Mouse (Mus musculus): ENCODE measurements around the gene Cyp2w1. TPM values are rescaled to one million over a fixed set of nuclear protein-coding genes. Genes with fewer than 3 reads are reported as not detected.
A peak's percentile ranks its signal among the peaks of the same experiment; 100 is the strongest.

Cyp2w1 gene
- polyA plus RNA-seq, 1 experiment from 2014 or later = not detected

DNA sequence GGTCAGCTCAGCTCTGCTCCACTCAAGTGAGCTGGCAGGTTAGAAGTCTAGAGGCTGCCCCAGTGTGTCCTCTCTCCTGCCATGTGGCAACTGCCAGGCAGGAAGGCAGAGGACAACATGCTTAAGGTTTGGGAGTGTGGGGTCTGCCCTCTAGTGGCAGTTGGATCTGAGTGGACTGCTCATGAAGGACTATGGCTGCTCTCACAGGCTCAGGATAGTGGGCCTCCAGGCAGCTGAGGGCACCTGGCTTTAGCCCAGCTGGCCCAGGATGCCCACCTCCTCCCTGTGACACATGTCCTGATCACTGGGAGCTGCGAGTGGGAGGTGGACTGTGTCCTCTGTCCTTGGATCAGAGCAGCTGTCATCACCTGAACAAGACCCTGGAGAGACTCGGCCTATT lies 6.2 kb downstream of the Cyp2w1 start:
- no peak overlapping the region for H3K27ac ChIP-seq
- DNase-seq (ENCODE audit: low spot score) = no peak
- peaks cover 21% of the 10 kb centered on the region for H3K4me1 ChIP-seq
- 74% methylated on average over 2 of the region's 2 CpGs for WGBS
- no peaks in the 10 kb centered on the region for H3K9me3 ChIP-seq (replicated peaks)
- peaks cover 20% of the 10 kb centered on the region; the same call in 1 of the 2 replicates for H3K36me3 ChIP-seq
- no peak overlapping the region for H3K4me3 ChIP-seq
- 0 out of 2 replicates have a peak, but pooled peaks cover 4% of the 10 kb centered on the region for H3K27me3 ChIP-seq (ENCODE audit: low read depth, poor library complexity, severe bottlenecking)

DNA sequence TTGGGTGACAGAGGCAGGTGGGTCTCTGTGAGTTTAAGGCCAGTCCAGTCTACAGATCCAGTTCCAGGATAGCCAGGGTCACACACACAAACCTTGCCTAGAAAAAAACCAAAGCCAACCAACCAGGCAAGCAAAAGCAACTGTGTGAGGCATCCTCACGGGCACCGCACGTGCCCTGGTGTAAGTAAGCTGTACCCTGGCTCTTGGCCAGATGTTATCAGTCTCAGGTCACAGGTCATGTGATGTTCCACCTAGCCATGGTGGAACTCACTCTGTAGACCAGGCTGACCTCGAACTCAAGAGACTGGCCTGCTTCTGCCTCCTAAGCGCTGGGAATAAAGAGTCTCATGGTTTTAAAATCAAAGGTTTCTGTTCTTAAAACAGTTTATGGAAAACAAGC lies 6.8 kb downstream of the Cyp2w1 start:
- Histone ChIP-seq H3K4me1 (peaks cover 22% of the 10 kb centered on the region), H3K27ac (no peak overlapping the region), H3K9me3 (replicated peaks) (no peaks in the 10 kb centered on the region), H3K4me3 (no peak overlapping the region), H3K27me3 (ENCODE audit: low read depth, poor library complexity, severe bottlenecking) (0 out of 2 replicates have a peak, but pooled peaks cover 4% of the 10 kb centered on the region), H3K36me3 (peaks cover 22% of the 10 kb centered on the region; the same call in 1 of the 2 replicates)
- no peak for DNase-seq (ENCODE audit: low spot score)
- WGBS = 93% methylated on average over 5 of the region's 5 CpGs

DNA sequence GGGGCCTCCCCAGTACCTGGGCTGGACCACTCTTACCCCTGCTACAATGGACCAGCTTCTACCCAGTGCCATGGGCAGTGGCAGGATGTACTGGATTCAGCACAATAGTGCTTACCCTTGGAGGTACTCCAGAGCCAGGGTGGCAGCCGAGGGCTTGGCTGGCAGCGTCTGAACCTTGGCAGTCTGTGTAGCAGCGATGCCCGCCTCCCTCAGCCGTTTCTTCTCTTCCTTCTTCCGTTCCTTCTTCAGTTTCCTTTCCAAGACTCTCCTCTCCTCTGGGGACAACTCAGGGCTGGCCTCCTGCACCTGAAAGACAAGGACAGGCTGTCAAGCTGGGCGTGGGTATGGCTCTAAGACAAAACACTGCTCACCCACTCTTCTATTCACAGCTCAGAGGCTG lies 11.4 kb downstream of the Cyp2w1 start:
- Histone ChIP-seq H3K27ac (no peak overlapping the region), H3K4me1 (peaks cover 33% of the 10 kb centered on the region), H3K9me3 (replicated peaks) (no peaks in the 10 kb centered on the region), H3K27me3 (ENCODE audit: low read depth, poor library complexity, severe bottlenecking) (no peaks in the 10 kb centered on the region), H3K4me3 (no peak overlapping the region), H3K36me3 (peaks cover 22% of the 10 kb centered on the region; the same call in 1 of the 2 replicates)
- WGBS = 72% methylated on average over 7 of the region's 7 CpGs
- DNase-seq (ENCODE audit: low spot score) = no peak

DNA sequence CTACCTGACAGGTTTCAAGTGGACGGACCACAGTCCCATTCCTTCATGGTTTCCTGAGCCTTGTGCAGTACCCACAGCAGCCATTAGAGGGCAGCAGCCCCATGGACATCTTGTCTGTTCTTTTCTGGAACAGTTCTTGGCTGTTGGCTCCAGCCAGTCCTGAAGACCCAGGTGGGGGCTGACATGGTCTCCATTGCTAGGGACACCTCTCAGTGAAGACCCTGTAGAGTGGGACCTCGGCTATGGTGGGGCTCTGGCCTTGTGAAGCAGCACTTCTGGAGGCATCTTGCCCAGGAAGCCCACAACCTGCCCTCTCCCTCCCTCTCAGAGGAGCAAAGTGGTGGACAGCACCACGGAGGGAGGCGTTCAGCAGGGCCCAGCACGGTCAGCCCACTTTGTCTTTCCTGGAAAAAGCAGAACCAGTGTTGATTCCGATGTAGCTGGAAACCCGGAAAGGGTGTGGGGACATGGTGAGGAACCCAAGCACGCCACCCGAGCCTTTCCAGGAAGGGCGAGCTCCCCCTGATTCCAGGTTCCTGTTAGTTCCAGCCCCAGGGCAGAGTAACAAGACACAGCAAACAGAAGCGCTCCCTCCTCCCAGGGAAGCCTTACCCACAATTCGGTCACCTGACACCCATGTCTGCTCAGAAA lies 12.0 kb downstream of the Cyp2w1 start:
- peak overlapping the region; percentile 72 for H3K27ac ChIP-seq
- no peaks in the 10 kb centered on the region for H3K9me3 ChIP-seq (replicated peaks)
- H3K4me3 ChIP-seq = peak overlapping the region; percentile 2; the same call in 1 of the 2 replicates
- H3K27me3 ChIP-seq (ENCODE audit: low read depth, poor library complexity, severe bottlenecking) = no peaks in the 10 kb centered on the region
- DNase-seq (ENCODE audit: low spot score) = peak; percentile 92
- 36% methylated on average over 12 of the region's 12 CpGs for WGBS
- H3K4me1 ChIP-seq = peaks cover 33% of the 10 kb centered on the region
- H3K36me3 ChIP-seq = peaks cover 22% of the 10 kb centered on the region; the same call in 1 of the 2 replicates

DNA sequence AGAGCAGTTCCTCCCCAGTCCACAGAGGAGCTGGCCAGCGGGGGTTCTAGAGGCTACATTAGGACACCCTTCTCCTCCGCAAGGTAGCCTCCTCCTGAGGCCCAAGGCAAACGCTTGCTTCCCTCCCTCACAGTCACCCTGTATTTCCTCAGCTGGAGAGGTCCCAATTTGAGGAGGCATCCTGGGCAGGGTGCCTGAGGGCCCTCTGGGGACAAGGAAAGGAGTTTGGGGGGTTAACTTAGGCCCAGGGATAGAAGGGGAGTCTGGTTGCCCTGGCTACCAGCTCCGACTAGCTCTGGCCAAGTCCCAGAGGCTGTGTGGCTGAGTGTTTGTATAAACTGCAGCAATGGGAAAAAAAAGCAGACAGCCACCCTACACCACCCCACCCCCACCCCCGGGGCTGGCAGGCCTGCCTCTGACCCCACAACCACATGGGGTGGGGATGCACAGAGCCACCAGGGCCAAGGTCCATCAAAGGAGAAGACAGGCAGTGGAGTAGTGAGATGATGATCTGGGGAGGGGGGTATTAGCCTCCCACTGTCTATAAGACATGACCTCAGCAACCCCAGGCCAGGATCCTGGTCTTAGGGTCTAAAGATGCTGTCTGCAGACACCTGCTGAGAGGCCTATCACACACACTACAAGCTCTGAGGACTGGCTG lies 12.6 kb downstream of the Cyp2w1 start:
- peak overlapping the region; percentile 2; the same call in 1 of the 2 replicates for H3K4me3 ChIP-seq
- peaks cover 19% of the 10 kb centered on the region; the same call in 1 of the 2 replicates for H3K36me3 ChIP-seq
- H3K27ac ChIP-seq = peak overlapping the region; percentile 72
- 36% methylated on average over 5 of the region's 5 CpGs for WGBS
- DNase-seq (ENCODE audit: low spot score) = no peak
- no peaks in the 10 kb centered on the region for H3K9me3 ChIP-seq (replicated peaks)
- H3K4me1 ChIP-seq = peaks cover 35% of the 10 kb centered on the region
- H3K27me3 ChIP-seq (ENCODE audit: low read depth, poor library complexity, severe bottlenecking) = no peaks in the 10 kb centered on the region

DNA sequence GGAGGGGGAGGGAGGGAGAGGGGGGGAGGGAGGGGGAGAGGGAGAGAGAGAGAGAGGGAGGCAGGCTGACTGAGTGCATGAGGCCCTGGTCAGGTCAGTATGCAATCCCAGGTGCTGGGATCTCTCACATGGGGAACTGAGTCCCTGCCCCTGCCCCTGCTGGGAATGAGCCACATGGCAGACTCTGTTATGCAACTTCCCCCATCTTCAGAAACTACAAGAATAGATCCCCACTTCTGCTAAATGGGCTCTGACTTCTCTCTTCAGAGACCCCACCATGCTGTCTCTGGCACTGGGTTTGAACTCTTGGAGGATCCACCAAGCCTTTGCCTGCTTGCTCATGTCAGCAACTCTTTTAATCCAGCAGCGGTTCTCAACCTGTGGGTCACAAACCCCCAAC lies 13.4 kb downstream of the Cyp2w1 start:
- no peaks in the 10 kb centered on the region for H3K9me3 ChIP-seq (replicated peaks)
- 89% methylated on average over 1 of the region's 1 CpGs for WGBS
- DNase-seq (ENCODE audit: low spot score) = no peak
- H3K4me3 ChIP-seq = no peak overlapping the region
- H3K27ac ChIP-seq = no peak overlapping the region
- peaks cover 42% of the 10 kb centered on the region for H3K4me1 ChIP-seq
- peaks cover 18% of the 10 kb centered on the region; the same call in 1 of the 2 replicates for H3K36me3 ChIP-seq
- no peaks in the 10 kb centered on the region for H3K27me3 ChIP-seq (ENCODE audit: low read depth, poor library complexity, severe bottlenecking)

DNA sequence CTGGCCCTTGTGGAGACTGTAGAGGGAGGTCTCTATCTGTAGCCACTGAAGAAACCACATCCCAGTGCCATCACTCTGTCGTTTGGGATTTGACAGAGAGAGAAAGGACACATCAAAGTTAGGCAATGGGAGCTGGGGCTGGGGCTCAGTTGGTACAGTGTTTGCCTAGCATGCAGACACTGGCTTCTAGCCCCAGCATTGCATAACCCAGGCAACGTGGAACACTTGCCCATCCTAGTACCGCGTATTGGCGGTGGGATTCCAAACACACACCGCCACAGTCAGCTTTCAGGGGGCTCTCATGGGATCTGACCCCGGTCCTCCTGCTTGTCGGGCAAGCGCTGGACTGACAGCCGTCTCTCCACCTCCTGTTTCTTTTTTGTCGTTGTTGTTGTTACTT lies 14.1 kb downstream of the Cyp2w1 start:
- no peaks in the 10 kb centered on the region for H3K9me3 ChIP-seq (replicated peaks)
- 0 out of 2 replicates have a peak overlapping the region, but pooled peaks have one; percentile 25 for H3K27ac ChIP-seq
- 84% methylated on average over 11 of the region's 11 CpGs for WGBS
- H3K4me3 ChIP-seq = no peak overlapping the region
- H3K4me1 ChIP-seq = peaks cover 44% of the 10 kb centered on the region
- H3K36me3 ChIP-seq = peaks cover 14% of the 10 kb centered on the region; the same call in 1 of the 2 replicates
- H3K27me3 ChIP-seq (ENCODE audit: low read depth, poor library complexity, severe bottlenecking) = no peaks in the 10 kb centered on the region
- no peak for DNase-seq (ENCODE audit: low spot score)

DNA sequence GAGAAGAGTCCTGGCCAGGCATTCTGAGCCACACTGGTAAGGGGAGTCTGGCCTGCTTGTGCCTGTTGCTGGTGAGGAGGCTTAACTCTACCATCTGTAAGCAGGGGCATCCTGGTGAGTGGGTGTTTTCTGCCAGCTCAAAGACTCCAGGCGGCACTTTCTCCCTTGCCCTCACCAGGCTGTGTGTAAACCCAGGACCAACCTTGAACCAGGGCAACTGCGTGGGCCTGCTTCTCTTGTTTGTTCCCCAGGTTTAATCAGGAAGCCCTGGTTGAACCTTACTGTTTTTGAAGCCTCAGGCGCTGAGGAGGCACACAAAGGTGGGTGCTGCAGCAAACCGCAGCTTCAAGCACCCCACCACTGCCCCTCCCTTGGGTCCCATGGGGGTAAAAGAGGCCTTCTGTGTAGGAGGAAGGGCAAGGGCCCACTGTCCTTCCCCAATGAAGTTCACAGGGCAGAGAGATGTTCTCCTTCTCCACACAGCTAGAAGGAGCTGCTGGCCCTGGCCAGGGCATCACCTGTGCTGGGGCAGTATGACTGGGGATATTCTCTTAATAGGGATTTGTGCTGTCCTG lies 15.6 kb downstream of the Cyp2w1 start:
- Histone ChIP-seq H3K9me3 (replicated peaks) (no peaks in the 10 kb centered on the region), H3K36me3 (peaks cover 7% of the 10 kb centered on the region; the same call in 1 of the 2 replicates), H3K4me1 (peaks cover 51% of the 10 kb centered on the region), H3K27ac (no peak overlapping the region), H3K4me3 (no peak overlapping the region), H3K27me3 (ENCODE audit: low read depth, poor library complexity, severe bottlenecking) (no peaks in the 10 kb centered on the region)
- DNase-seq (ENCODE audit: low spot score) = no peak
- 94% methylated on average over 4 of the region's 4 CpGs for WGBS

DNA sequence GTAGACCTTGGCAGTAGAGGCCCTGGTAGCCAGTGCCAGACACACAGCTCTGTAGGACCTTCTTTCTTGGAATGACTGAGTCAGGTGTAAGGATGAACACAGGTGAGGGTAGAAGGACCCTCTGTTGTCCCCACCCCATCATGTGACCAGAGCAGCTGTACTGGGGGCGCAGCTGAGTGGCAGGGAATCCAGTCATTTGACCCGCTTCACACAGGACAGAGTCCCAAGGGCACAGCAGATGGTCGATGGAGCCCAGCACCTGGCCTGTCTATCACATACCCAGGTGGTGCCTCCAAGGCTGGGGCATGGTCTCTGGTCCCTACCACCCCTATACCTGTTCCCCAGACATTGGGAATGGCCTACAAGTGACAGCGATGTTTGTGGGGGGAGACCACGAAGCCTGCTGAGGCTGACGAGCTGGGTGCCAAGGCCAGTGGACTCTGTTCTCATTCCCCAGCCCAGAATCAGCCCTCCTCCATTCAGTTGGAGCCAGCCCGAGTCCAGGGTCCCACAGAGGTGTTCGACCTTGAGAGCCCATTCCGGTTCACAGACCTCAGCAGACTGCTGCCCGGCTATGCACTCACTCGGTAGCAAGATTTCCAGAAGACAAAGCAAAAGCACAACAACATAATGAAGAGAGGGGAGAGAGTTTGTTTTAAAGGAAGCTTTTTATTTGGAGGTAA lies 16.4 kb downstream of the Cyp2w1 start:
- Histone ChIP-seq H3K4me1 (peaks cover 51% of the 10 kb centered on the region), H3K27me3 (ENCODE audit: low read depth, poor library complexity, severe bottlenecking) (no peaks in the 10 kb centered on the region)
- WGBS = 86% methylated on average over 11 of the region's 11 CpGs

DNA sequence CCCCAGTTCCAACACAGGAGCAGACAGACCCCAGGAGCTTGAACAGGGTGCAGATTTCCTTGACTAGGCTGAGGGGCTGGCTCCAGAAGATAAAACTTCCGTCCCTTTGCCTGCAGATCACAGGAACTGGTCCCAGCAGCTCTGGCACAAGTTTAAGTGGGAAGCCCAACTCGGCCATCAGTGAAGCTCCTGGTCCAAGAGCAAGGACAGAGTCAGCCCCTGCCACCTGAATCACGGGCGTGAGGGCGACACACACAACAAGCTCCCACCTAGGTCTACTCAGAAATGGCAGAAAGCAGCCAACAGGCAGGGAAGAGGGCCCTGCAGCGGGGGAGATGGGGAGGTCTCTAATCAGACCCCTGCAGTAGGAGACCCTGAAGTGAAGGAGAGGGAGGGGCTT lies 17.9 kb downstream of the Cyp2w1 start:
- Histone ChIP-seq H3K4me3 (no peak overlapping the region), H3K36me3 (no peaks in the 10 kb centered on the region), H3K27ac (peak overlapping the region; percentile 19; the same call in 1 of the 2 replicates), H3K4me1 (peaks cover 44% of the 10 kb centered on the region), H3K9me3 (replicated peaks) (no peaks in the 10 kb centered on the region), H3K27me3 (ENCODE audit: low read depth, poor library complexity, severe bottlenecking) (no peaks in the 10 kb centered on the region)
- 85% methylated on average over 6 of the region's 6 CpGs for WGBS
- no peak for DNase-seq (ENCODE audit: low spot score)

More for the DNA sequence above, 16.4 kb downstream of the Cyp2w1 start:
- Histone ChIP-seq H3K4me3 (no peak overlapping the region), H3K36me3 (peaks cover 1% of the 10 kb centered on the region; the same call in 1 of the 2 replicates), H3K27ac (no peak overlapping the region), H3K9me3 (replicated peaks) (no peaks in the 10 kb centered on the region)
- no peak for DNase-seq (ENCODE audit: low spot score)

DNA sequence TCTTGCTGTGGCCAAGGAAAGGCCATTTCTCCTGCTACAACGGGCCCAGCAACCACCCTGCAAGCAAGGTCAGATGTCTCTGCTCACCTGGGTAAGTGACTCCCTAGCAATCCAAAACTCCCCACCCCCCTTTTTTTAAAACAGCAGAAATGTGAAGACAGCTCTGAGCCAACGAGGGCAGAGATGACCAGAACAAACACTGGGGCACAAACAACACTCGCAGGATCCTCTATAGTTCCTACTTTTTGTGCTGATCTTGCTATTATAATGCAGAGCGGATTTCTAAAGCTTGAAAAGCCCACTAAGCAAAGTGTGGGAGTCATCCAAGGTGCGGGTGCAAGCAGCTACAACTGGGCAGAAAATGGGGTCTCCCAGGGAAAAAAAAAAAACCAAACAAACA lies 18.7 kb downstream of the Cyp2w1 start:
- H3K4me1 ChIP-seq = peaks cover 38% of the 10 kb centered on the region
- H3K4me3 ChIP-seq = peak overlapping the region; percentile 77
- H3K27ac ChIP-seq = peak overlapping the region; percentile 98
- H3K9me3 ChIP-seq (replicated peaks) = no peaks in the 10 kb centered on the region
- 68% methylated on average over 5 of the region's 5 CpGs for WGBS
- H3K27me3 ChIP-seq (ENCODE audit: low read depth, poor library complexity, severe bottlenecking) = no peaks in the 10 kb centered on the region
- no peaks in the 10 kb centered on the region for H3K36me3 ChIP-seq
- no peak for DNase-seq (ENCODE audit: low spot score)

DNA sequence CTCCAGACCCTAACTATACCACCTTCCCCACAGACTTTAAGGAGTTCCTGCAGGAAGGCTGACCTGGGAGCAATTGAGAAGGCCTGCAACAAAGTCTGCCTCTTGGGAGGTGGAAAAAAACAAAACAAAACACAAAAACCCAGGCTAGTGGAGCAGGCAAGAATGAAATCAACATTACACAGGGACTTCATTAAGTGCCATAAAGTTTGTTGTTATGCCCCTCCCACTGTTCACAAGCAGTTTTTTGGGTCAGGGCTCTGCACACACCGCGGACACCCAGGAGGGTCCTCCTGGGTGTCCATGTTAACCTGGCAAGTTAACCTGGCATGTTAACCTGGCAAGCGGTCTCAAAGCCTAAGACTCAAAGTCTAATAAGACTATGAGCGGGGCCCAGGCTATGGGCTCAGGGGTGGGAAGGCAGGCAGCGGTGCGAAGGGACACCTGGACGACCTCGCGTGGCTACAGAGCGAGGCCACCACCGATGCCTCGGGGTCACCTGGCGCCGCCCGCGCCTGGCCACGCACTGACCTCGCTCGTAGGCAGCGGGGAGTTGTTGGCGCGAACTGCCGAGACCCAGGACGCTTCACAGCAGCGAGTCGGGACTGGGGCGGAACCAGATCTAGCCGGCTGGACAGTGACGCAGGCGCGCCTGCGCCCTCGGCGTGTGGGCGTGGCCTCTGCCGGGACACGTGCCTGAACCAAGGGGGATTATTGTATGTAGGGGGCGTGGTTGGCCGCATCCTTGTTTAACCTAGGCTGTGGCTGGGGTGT lies 19.4 kb downstream of the Cyp2w1 start:
- Histone ChIP-seq H3K4me1 (peaks cover 34% of the 10 kb centered on the region), H3K27me3 (ENCODE audit: low read depth, poor library complexity, severe bottlenecking) (no peaks in the 10 kb centered on the region), H3K36me3 (no peaks in the 10 kb centered on the region), H3K4me3 (peak overlapping the region; percentile 77), H3K27ac (peak overlapping the region; percentile 98), H3K9me3 (replicated peaks) (no peaks in the 10 kb centered on the region)
- 2% methylated on average over 39 of the region's 39 CpGs for WGBS
- DNase-seq (ENCODE audit: low spot score) = peak; percentile 96
